Mouse (Mus musculus) left cerebral cortex, adult 18-20 months (tissue): ENCODE measurements around the gene BC107364. TPM values are rescaled to one million over a fixed set of nuclear protein-coding genes. Genes with fewer than 3 reads are reported as not detected.
"Not testable (repeated sequence)": the region's sequence is repeated elsewhere in the genome, so short reads cannot be mapped to it uniquely, and the experiment has no call there.

ENCODE experiments used
- DNase-seq, 2 experiments: peaks; one replicate each; pipeline ENCODE4 v3.0.0; 2021 to 2022; ENCODE audit warnings: low spot score in 2 of 2, mixed read lengths in 1 of 2
- total RNA-seq, 2 experiments: library from RNA; stranded (reverse); gene quantifications; 2 replicates each; pipeline ENCODE4 v1.2.3; 2021

Gene BC107364
- total RNA-seq, 2 experiments from 2014 or later = not detected

- DNase-seq = not testable (repeated sequence)
Measured at GRCm38 (mm10) chr3:96458008-96458407, 5.9 kb upstream of the BC107364 start.

- DNase-seq = not testable (repeated sequence)
Measured at GRCm38 (mm10) chr3:96451181-96451737, 847 bp downstream of the BC107364 start.

DNA sequence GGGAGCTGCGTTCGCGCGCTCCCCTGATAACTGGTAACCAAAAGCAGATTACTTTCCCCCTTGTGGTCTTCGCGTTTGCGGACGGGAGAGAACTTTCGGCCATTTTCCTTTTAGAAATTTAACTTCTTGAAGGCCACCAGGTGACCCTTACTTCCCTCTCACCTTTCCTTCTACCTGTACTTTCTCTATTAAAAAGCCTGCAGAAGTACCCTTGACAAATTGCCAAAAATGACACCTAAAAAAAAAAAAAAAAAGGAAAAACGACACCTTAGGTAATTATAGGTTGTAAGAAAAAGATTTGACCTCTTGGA is 1.6 kb downstream of the BC107364 start:
- DNase-seq = not testable (repeated sequence)

- DNase-seq = not testable (repeated sequence)
Measured at GRCm38 (mm10) chr3:96449762-96450585, 2.1 kb downstream of the BC107364 start.

DNA sequence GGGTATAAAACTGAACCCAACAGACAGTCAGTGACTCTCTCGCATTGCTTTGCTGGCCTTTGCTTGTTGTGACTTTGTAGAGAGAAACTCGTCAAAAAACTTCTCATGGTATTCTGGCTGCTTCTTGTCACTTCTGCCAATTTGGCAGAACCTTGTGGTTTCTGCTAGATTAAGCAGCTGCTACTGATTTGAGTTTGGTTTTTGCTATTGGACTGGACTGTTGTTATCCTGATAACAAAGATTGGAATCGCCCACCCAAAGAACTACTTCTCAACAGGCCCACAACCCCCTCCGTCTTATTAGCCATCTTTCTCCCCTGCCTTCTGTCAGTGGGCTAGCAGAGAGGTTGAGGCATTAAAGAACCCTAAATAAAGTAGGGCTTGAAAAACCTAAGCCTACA is 6.7 kb downstream of the BC107364 start:
- DNase-seq = no peak

- DNase-seq = peak; percentile 59 to 66
Measured at GRCm38 (mm10) chr3:96440578-96440977, 11.5 kb downstream of the BC107364 start.

DNA sequence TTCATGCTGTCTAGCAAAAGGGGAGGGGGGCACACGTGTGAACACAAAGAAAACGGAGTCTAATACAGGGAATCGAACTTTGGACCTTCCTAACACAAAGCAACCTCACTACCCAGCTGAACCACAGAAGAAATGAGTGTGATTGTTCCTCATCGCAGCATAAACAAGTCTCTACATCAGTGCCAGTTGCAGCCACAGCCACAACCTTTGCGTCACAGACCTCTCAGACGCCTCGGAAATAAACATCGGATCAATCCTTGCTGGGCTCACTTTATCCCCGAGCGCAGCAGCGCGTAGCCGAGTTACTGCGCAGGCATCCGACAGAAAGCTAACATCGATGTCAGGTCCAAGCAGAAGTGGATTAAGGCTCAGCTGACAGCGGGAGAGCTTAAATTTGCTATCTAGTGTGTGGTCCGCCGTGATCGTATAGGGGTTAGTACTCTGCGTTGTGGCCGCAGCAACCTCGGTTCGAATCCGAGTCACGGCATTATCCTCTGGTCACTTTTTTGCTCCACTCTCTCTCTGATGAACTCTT is 16.5 kb downstream of the BC107364 start:
- peak; percentile 10 to 40 for DNase-seq

- no peak for DNase-seq
Measured at GRCm38 (mm10) chr3:96432207-96432606, 19.9 kb downstream of the BC107364 start.

- DNase-seq = no peak
Measured at GRCm38 (mm10) chr3:96429819-96430132, 22.3 kb downstream of the BC107364 start.

DNA sequence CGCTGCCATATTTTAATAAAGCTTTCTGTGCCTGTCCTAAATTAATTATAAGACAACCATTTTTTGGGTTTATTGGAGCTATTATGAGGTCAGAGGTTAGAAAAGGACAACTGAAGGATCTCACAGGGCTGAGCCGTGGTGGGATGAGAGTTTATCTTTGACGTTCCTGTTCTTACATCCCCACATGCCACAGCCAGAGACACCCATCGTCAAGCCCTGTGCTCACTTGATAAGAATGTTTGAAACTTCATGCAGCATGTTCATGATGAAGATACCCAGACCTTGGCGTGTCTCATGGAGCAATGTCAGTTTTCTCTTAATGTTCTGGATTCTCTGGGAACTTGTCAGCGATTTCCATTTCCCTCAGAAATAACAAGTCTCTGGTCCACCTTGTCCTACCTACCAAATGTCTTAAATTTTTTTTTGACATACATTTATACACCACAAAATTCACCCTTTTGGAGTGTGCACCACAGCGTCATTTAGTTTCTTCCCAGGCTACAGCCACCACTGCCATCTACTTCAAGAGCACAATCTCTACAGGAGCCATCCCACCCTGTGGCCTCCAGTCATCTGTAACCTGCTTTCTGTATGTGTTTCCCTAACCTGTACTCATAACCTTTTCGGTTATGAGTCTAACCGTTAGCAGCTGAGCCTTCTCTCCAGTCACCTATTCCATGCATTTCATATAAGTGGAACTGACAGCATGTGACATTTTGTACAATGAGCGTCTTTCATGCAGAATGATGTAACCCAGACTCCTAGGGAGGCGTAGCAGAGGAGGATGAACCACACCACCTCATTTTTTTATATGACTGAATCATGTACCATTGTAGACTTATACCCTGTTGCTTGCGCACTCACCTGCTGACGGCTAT is 22.9 kb downstream of the BC107364 start:
- DNase-seq = no peak

GRCm38 (mm10) chr3:96427761-96428462 is 24.2 kb downstream of the BC107364 start:
- peak; percentile 35 to 53 for DNase-seq

DNA sequence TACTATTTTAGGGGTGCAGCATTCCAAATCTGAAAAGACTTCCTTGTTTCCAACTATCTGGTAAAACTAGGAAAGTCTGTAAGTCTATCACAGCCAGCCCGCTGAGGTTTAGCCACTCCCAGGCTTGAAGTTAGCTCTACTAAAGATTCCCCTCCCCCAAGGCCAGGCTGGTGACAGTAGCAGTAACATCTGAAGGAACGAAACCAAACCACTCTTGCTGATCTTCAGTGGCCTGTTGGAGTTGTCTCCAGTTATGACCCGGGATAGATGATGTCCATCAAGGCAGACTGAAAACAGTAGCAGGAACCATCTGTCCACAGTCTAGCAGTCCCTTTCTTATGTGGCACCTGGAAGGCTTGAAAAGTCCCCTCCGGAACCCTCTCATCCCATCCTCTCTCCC is 24.8 kb downstream of the BC107364 start:
- DNase-seq = no peak

- no peak for DNase-seq
Measured at GRCm38 (mm10) chr3:96426268-96426667, 25.8 kb downstream of the BC107364 start.

DNA sequence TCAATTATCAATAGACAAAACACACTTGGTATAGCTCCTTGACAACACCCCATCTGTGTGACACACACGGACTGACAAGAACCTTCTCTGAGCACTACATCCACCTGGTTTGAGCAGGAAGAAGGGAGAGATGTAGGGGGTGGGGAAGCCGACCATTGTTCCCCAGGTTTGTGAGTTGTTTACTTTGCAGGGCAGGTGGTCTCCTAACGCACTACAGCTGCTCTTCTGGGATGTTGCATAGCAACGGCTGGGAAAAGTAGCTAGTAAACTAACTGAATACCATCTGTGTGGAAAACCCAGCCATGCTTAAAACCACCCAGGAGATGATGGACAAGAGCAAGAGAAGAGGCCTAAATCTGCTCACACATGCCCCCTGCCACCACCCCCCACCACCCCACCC is 27.7 kb downstream of the BC107364 start:
- not testable (repeated sequence) for DNase-seq

DNA sequence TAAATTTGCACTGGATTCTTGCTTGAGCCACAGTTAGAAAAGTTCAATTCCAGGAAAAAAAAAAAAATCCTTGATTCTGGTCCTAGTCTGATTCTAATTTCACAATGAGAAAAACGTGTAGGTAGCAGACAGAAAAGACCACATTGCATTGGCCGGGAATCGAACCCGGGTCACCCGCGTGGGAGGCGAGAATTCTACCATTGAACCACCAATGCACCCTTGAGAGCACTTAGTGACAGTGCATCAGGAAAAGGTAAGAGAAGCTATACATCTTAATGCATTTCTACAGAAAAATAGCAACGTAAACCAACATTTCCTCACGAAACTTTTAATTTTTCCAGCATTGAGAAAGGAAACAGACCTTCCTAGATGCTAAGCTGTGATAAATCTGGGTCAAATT is 28.2 kb downstream of the BC107364 start:
- no peak for DNase-seq

GRCm38 (mm10) chr3:96420796-96421195 is 31.3 kb downstream of the BC107364 start:
- no peak for DNase-seq

DNA sequence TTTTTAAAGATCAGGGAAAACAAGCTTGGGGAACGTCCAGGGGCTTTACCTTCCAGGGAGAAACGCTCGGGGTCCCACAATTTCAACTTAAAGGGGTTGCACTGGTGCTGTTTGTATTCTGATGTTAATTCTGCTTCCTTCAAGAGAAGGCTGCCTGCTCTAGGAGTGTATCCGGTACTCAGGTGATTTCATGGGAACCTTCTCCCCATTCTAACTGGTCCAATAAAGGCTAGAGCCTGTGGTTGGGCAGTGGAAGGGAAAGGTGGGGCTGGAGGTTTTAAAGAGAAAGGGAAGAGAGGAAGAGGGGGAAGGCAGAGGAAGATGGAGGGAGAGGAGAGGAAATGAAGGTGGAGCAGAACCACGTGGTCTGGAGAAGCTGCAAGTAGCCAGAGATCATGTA is 33.2 kb downstream of the BC107364 start:
- DNase-seq = not testable (repeated sequence)

GRCm38 (mm10) chr3:96417850-96418815 is 34.0 kb downstream of the BC107364 start:
- no peak for DNase-seq

DNA sequence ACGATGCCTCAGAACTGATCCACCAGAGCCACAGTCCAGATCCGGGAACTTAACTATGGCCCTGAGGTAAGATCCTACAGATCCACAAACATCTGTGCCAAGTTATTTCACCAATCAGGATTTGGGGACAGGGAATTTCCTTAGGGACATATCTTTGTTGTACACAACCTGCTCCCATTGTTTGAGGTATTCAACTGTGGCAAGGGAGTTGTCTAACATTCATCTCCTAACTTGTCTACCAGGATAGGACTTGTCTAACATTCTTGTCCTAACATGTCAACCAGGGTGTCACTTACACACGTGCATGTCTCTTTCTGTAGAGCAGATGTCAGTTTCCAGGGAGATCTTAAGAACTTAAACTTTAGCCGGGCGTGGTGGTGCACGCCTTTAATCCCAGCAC is 35.5 kb downstream of the BC107364 start:
- DNase-seq = no peak

DNA sequence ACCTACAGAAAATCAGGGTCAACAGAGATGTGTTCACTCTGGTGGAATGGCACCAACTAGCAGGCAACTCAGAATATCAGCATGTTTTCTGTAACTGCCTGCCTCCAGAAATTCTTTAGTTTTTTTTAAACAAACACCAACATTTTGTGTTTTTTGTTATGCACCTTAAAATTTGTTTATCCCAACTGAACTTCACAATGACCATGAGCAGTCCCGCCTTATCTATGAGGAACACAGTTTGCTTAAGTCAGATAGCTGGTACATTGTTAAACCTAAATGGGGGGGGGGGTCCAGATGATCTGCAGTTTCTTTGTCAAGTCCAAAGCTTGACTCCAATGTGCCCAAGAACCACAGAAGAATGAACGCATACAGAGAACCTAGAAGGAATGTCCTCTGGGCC is 36.0 kb downstream of the BC107364 start:
- DNase-seq = no peak
